Mouse (Mus musculus) liver, embryonic 16.5 days (tissue): ENCODE results near the gene Txndc15. TPM values are rescaled to one million over a fixed set of nuclear protein-coding genes. Genes with fewer than 3 reads are reported as not detected.

Experiments
- ATAC-seq: fragments of 200-750 bp; cut with Nextera tagmentation; 2 replicates; pipeline ENCODE4 v1.8.0; 2017; ENCODE audit warnings: low read depth, mild to moderate bottlenecking, moderate number of reproducible peaks, moderate library complexity
- H3K27ac ChIP-seq: fragments of 300-500 bp; sonication (generic); 2 replicates; pipeline ENCODE4 v1.5.1; 2014; ENCODE audit warnings: mild to moderate bottlenecking, low read length
- H3K27me3 ChIP-seq: fragments of 300-500 bp; sonication (generic); 2 replicates; pipeline ENCODE4 v1.6.1; 2014; ENCODE audit warnings: low read depth, low read length, mixed read lengths; ENCODE audit not compliant: control insufficient read depth, insufficient read depth
- H3K36me3 ChIP-seq: fragments of 300-500 bp; sonication (generic); 2 replicates; pipeline ENCODE4 v1.6.1; 2014; ENCODE audit warnings: mild to moderate bottlenecking; ENCODE audit not compliant: control insufficient read depth, insufficient read depth
- H3K4me1 ChIP-seq: fragments of 300-500 bp; sonication (generic); 2 replicates; pipeline ENCODE4 v1.6.1; 2014; ENCODE audit warnings: low read depth, low read length, mixed read lengths; ENCODE audit not compliant: control insufficient read depth
- H3K4me2 ChIP-seq: fragments of 300-500 bp; sonication (generic); 2 replicates; pipeline ENCODE4 v1.6.1; 2014; ENCODE audit warnings: low read depth, low read length, mixed read lengths
- H3K4me3 ChIP-seq: fragments of 300-500 bp; sonication (generic); 2 replicates; pipeline ENCODE4 v1.5.1; 2014; ENCODE audit warnings: low read depth, mild to moderate bottlenecking, low read length
- H3K9ac ChIP-seq: fragments of 300-500 bp; sonication (generic); 2 replicates; pipeline ENCODE4 v1.6.1; 2014; ENCODE audit warnings: low read depth, low read length
- H3K9me3 ChIP-seq: fragments of 300-500 bp; sonication (generic); replicated peaks from 2 replicates; pipeline ENCODE4 v1.6.1; 2016; ENCODE audit warnings: low read length; ENCODE audit not compliant: control insufficient read depth
- WGBS: fragments of 180-500 bp; shearing (Covaris S2); extraction: QIAGEN DNeasy Blood & Tissue Kit; methylation state at CpG from one replicate; pipeline ENCODE4 v1.1.7; 2014; ENCODE audit not compliant: insufficient replicate concordance; 5-methylcytosine and 5-hydroxymethylcytosine counted together
- polyA plus RNA-seq: library from polyadenylated mRNA; unstranded; fragments of >200 nt; fragmentation: Nextera tagmentation; extraction: Ambion mirVana; gene quantifications from 2 replicates; pipeline ENCODE4 v1.2.1, GENCODE M21; 2015

Gene Txndc15
- polyA plus RNA-seq, 1 experiment from 2014 or later, result 31.2 TPM

DNA sequence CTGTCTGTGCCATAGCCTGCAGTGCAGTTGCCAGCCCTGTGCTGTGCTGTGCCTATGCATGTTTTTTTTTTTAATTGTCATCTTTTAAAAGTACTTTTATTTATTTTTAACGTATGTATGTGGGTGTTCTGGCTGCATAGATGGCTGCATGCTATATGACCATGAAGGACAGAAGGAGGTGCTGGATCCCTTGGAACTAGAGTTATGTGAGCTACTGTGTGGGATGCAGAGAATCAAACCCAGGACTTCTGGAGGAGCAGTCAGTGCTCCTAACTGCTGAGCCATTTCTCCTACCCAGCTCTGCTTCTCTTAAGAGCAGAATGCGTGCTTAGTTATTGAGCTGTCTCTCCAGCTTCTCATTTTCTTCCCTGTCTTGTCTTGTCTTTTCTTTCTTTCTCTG lies 7.5 kb downstream of the Txndc15 start:
- H3K9me3 ChIP-seq, result no peaks in the 10 kb centered on the region
- H3K4me1 ChIP-seq, result peaks cover 4% of the 10 kb centered on the region
- no peak overlapping the region for H3K27ac ChIP-seq
- ATAC-seq, result no peak
- H3K4me3 ChIP-seq, result no peak overlapping the region
- H3K9ac ChIP-seq, result no peak overlapping the region
- H3K36me3 ChIP-seq, result no peaks in the 10 kb centered on the region
- H3K4me2 ChIP-seq, result no peak overlapping the region
- H3K27me3 ChIP-seq, result no peaks in the 10 kb centered on the region
- 80% methylated on average over 2 of the region's 2 CpGs for WGBS

DNA sequence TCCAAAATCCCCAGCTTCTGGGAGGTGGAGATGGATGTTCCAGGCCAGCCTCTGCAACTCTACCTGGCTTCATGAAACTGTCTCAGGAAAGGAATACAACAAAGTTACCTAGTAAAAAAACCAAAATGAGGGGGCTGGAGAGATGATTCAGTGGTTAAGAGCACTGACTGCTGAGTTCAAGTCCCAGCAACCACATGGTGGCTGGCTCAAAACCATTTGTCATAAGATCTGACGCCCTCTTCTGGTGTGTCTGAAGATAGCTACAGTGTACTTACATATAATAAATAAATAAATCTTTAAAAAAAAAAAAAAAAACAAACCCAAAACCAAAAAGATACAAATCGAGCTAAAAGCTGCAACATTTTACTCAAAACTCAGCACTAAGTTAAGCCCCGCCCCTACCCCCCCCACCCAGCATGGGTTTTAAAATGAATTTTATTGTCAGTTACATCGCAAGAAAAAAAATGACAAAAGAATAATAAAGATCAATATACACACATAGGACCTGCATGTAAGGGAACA lies 12.2 kb downstream of the Txndc15 start:
- 1% methylated on average over 4 of the region's 4 CpGs for WGBS
- H3K9ac ChIP-seq, result peak overlapping the region; percentile 86
- peak overlapping the region; percentile 79 for H3K4me3 ChIP-seq
- H3K4me2 ChIP-seq, result peak overlapping the region; percentile 95
- no peaks in the 10 kb centered on the region for H3K9me3 ChIP-seq
- H3K27me3 ChIP-seq, result no peaks in the 10 kb centered on the region
- H3K4me1 ChIP-seq, result peaks cover 4% of the 10 kb centered on the region
- no peaks in the 10 kb centered on the region for H3K36me3 ChIP-seq
- peak overlapping the region; percentile 97 for H3K27ac ChIP-seq
- no peak for ATAC-seq

GRCm38 (mm10) chr13:55727120-55727838 lies 12.8 kb downstream of the Txndc15 start, which contains the start of gene Pcbd2:
Pcbd2 (plus strand) TSS chr13:55727368.
- peak within 1 kb of the TSS; percentile 95 for H3K4me2 ChIP-seq
- no peaks in the 10 kb centered on the region for H3K27me3 ChIP-seq
- no peaks in the 10 kb centered on the region for H3K9me3 ChIP-seq
- peak within 1 kb of the TSS; percentile 97 for H3K27ac ChIP-seq
- under 1% methylated on average over 73 of the region's 73 CpGs for WGBS
- peak within 1 kb of the TSS; percentile 79 for H3K4me3 ChIP-seq
- no peaks in the 10 kb centered on the region for H3K36me3 ChIP-seq
- H3K4me1 ChIP-seq, result peaks cover 4% of the 10 kb centered on the region
- peak within 1 kb of the TSS; percentile 86 for H3K9ac ChIP-seq
- ATAC-seq, result peak; percentile 94

DNA sequence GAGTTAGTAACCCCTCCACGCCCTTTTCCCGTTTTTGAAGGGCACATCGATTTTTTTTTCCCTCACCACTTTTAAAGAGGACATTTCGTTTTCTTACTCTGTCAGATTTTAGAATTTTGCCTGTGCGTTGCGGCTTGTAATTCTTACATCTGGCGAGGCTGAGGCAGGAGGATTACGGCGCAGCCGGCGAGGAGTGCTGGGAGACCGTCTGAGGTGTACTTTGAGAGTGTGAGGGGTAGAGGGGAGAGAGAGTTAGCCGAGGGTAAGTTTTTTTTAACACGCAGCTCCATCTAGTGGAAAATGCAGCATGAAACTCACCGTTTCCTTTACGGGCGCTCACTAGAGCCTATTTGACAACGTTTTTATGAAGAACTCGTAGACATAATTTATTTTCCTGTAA lies 13.4 kb downstream of the Txndc15 start:
- Histone ChIP-seq H3K27me3 (no peaks in the 10 kb centered on the region), H3K4me2 (peak overlapping the region; percentile 95), H3K9me3 (no peaks in the 10 kb centered on the region)

DNA sequence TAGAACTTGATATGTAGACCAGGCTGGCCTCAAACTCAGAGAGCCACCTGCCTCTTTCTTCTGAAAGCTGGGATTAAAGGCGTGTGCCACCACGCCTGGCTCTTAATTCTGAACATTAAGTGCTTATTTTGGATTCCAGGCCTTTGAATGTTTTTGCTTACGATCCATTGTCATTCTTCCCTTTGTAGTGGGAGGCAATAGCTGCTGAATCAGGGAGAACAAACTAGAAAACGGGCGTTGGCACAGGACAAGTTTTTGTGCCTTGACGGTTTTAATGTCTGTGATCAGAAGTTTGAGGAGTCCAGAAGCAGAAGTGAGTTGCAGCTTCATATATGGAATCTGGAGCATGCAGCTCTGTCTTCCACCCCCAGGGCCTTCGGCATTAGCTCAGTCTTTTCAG lies 16.3 kb downstream of the Txndc15 start:
- no peak for ATAC-seq
- peaks cover 4% of the 10 kb centered on the region for H3K4me1 ChIP-seq
- H3K27ac ChIP-seq, result no peak overlapping the region
- no peak overlapping the region for H3K4me3 ChIP-seq
- H3K9me3 ChIP-seq, result no peaks in the 10 kb centered on the region
- 82% methylated on average over 7 of the region's 7 CpGs for WGBS
- no peaks in the 10 kb centered on the region for H3K27me3 ChIP-seq
- H3K36me3 ChIP-seq, result no peaks in the 10 kb centered on the region
- H3K4me2 ChIP-seq, result no peak overlapping the region
- H3K9ac ChIP-seq, result no peak overlapping the region

More for the DNA sequence above, 13.4 kb downstream of the Txndc15 start:
- WGBS, result 1% methylated on average over 19 of the region's 19 CpGs
- Histone ChIP-seq H3K4me1 (peaks cover 4% of the 10 kb centered on the region), H3K4me3 (peak overlapping the region; percentile 79), H3K27ac (peak overlapping the region; percentile 97), H3K9ac (peak overlapping the region; percentile 86), H3K36me3 (no peaks in the 10 kb centered on the region)
- ATAC-seq, result peak; percentile 71

GRCm38 (mm10) chr13:55732121-55732520 lies 17.7 kb downstream of the Txndc15 start:
- Histone ChIP-seq H3K9ac (no peak overlapping the region), H3K4me2 (no peak overlapping the region), H3K4me1 (no peaks in the 10 kb centered on the region), H3K27ac (no peak overlapping the region), H3K27me3 (no peaks in the 10 kb centered on the region), H3K4me3 (no peak overlapping the region), H3K9me3 (no peaks in the 10 kb centered on the region), H3K36me3 (no peaks in the 10 kb centered on the region)
- ATAC-seq, result no peak
- 34% methylated on average over 2 of the region's 2 CpGs for WGBS

DNA sequence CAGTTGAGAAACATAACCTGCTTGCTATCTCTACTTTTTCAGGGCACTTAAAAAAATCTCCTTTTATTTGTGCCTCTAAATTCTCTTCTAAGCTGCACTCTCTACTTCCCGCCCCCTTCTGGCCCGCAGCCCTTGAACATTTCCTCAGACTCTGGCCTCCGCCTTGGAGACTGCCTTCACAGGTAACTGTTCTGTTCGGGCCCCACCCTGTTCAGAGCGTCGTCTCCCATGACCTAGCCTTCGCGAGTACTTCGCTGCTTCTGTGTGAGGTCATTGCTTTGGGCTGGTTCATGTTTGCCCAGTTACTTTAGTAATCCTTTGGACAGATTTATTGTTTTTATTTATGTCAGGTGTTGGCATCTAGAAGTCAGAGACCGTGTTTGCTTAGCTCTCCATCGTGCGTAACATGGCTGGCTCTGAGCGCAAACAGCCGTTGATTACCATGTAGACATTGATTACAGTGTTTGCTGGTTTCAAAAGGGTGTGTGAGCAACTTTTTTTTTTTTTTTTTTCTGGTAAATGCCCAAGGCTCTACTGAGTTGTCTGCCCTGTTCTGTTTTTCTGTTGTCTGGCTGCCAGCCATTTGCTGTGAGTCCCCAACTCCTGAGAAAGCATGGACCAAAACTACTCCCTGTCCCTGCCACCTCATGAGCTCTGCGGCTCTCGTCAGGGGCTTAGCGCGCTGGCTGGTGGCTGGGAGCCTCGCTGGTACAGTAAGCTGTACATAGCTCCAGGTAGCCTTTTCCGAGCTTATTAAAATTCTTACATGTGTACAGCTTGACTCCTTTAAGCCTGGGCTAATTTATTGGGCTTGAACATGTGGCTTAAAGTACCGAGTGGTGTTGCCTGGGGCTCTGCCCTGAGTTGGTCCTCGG lies 19.4 kb downstream of the Txndc15 start:
- Histone ChIP-seq H3K4me1 (no peaks in the 10 kb centered on the region), H3K4me3 (no peak overlapping the region), H3K27me3 (no peaks in the 10 kb centered on the region), H3K9ac (no peak overlapping the region), H3K4me2 (no peak overlapping the region), H3K36me3 (no peaks in the 10 kb centered on the region), H3K27ac (no peak overlapping the region), H3K9me3 (no peaks in the 10 kb centered on the region)
- no peak for ATAC-seq
- WGBS, result 81% methylated on average over 22 of the region's 22 CpGs

- Histone ChIP-seq H3K4me1 (no peaks in the 10 kb centered on the region), H3K36me3 (no peaks in the 10 kb centered on the region), H3K4me2 (no peak overlapping the region), H3K27ac (no peak overlapping the region), H3K9me3 (no peaks in the 10 kb centered on the region), H3K9ac (no peak overlapping the region), H3K4me3 (no peak overlapping the region), H3K27me3 (no peaks in the 10 kb centered on the region)
- WGBS, result 90% methylated on average over 8 of the region's 8 CpGs
- no peak for ATAC-seq
Observed at GRCm38 (mm10) chr13:55737885-55738284, 23.4 kb downstream of the Txndc15 start.

- H3K36me3 ChIP-seq, result no peaks in the 10 kb centered on the region
- H3K27me3 ChIP-seq, result no peaks in the 10 kb centered on the region
- no peak for ATAC-seq
- no peak overlapping the region for H3K27ac ChIP-seq
- WGBS, result 72% methylated on average over 8 of the region's 8 CpGs
- H3K4me2 ChIP-seq, result no peak overlapping the region
- H3K9me3 ChIP-seq, result no peaks in the 10 kb centered on the region
- no peaks in the 10 kb centered on the region for H3K4me1 ChIP-seq
- no peak overlapping the region for H3K9ac ChIP-seq
- no peak overlapping the region for H3K4me3 ChIP-seq
Observed at GRCm38 (mm10) chr13:55742306-55742705, 27.9 kb downstream of the Txndc15 start.
